Mouse (Mus musculus): ENCODE results near the gene Shisa4.

DNA sequence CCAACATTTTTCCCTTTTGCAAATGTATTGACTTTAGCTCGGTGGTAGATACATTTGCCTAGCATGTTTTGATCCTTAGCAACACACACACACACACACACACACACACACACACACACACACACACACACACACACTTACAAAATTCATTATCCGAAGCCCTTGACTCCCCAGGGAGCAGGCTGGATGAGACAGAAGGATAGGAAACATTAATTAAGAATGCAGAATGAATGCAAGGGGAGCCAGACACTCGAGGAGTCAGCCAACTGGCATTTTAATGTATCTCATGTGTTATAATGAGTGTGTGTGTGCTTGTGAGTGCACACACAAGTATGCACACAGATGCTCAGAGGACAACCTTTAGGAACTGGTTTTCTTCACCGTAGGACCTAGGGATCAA is 13.5 kb downstream of the Shisa4 start:
- TF ChIP-seq POLR2A (IDR thresholded peaks at IDR 0.05; ENCODE audit: insufficient read depth, low read depth, low read length) (no peak), CTCF (IDR thresholded peaks at IDR 0.05) (no peak), EP300 (IDR thresholded peaks at IDR 0.05; ENCODE audit: insufficient read depth, low read depth, low read length) (no peak)
